Mouse (Mus musculus) testis, postnatal 14 days (tissue): ENCODE measurements around the gene Wnt7b.

Source experiments
- DNase-seq: peaks from one replicate; pipeline ENCODE4 v3.0.0; 2021; ENCODE audit warnings: low spot score

Wnt7b gene

GRCm38 (mm10) chr15:85569995-85570734 lies 12.1 kb downstream of the Wnt7b start:
- DNase-seq = no peak

DNA sequence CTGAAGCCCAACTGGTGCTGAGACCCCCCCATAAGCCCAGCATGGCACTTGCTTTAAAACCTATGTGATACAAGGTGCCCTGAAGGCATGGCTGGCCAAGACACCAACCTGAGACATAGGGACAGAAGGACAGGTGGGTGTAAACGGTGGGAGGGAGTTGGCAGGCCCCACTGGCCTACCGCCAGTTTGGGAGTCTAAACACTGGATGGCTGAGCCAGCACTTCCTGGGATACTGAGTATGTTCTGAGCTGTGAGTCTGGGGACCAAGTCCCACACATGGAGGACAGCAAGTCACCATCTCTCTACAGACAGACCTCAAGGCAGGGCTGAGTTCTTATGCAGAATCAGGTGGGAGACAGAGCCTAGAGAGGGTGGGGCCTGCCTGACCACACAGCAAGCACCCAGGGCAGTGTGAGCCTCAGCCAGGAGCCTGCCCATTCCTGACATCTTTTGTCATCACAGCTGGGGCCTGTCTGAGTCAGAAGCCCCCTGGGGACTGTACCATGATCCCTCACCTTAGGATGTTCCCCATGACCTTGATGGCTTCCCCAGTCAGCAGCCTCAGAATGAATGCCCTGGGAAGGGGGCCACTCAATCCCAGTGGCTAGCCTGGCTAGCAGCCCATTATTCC lies 13.0 kb downstream of the Wnt7b start:
- no peak for DNase-seq

DNA sequence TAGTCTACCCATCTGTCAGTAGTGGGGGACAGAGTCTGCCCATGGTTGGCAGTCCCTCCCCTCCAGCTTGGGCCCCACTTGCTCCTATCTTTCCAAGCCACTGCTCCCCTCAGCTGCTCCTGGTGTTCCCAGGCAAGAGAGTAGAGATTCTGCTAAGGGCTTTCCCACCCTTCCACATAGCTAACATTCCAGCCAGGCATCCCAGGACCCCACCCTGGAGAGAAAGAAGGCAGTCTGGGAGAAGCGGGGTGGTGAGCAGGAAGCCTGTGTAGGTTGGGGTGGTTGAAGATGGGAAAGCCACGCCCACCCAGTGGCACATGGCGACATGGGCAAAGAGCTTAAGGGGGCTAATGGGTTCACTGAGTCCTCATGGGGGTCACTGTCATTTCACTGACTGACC lies 13.9 kb downstream of the Wnt7b start:
- no peak for DNase-seq

DNA sequence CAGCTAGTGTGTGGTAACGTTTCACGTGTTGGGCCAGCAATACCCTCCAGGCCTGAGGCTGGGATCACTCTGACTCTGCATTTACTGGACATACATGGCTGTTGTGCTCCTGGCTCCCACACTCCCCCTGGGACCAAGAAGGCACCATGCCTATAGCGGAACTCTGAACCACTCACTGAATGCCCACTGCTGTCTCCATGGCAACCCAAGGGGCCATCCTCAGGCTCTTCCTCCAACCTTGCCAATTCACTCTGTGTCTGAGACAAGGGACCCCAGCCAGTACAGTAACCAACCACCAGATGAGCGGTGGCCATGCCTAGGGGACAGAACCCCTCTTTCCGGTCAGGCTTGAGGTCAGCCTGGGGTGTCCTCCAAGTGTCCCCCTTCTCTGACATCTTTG lies 17.3 kb downstream of the Wnt7b start:
- no peak for DNase-seq

- no peak for DNase-seq
Measured at GRCm38 (mm10) chr15:85564034-85564769, 18.1 kb downstream of the Wnt7b start.

DNA sequence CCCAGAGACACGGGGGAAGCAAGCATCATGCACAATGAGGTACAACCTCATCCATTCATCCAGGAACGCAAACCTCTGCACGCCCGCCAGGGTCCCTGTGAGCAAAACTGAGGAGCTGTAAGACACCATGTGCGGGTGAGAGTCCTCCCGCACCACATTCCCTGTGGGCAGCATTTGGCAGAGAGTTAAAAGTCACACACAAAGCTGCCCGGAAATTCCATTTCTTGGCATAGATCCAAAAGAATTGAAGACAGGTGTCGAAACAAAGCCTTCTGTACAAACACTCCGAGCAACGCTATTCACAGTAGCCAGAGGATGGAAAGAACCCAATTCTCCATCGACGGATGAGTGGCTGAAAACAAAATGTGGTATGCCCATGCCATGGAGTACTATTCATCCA lies 20.3 kb downstream of the Wnt7b start:
- no peak for DNase-seq

- no peak for DNase-seq
Measured at GRCm38 (mm10) chr15:85560830-85561229, 21.4 kb downstream of the Wnt7b start.

GRCm38 (mm10) chr15:85558840-85559540 lies 23.3 kb downstream of the Wnt7b start:
- DNase-seq = no peak

DNA sequence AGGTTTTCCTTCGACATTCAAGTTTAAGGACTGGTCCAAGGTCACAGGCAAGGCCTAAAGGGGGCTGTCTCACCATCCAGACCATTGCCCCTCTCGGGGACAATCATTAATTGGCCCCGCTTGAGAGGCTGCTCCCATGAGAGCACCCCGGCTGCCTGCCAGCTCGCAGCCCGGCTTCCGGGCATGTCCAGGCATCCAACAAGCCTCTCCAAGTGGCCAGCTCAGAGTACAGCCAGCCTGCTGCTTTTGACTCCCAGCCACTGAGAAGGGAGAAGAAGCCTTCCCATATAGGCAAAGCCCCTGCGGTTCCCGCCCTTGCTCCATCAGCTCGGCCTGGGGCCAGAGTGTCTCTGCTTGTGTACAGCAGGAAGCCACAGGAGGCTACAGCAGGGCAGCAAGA lies 26.5 kb downstream of the Wnt7b start:
- DNase-seq = no peak

- no peak for DNase-seq
Measured at GRCm38 (mm10) chr15:85553421-85553820, 28.9 kb downstream of the Wnt7b start.

DNA sequence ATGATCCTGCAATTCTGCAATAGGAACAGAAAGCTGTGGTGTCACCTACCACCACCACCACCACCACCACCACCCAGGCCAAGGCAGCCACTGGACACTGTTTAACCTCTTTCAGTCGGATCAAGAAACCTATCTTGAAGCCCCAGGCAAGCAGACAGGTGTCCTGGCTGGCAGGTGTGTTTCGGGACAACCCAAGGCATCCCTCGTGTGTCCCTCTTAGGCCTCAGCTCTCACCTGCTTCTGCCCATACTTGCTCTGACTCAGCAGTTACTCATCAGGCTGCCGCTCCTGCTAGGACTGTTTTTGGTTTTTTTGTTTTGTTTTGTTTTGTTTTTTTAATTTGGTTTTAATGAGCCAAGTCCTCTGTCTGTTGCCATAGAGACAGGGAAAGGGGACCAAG lies 35.8 kb downstream of the Wnt7b start:
- no peak for DNase-seq

- no peak for DNase-seq
Measured at GRCm38 (mm10) chr15:85545369-85545768, 36.9 kb downstream of the Wnt7b start.

DNA sequence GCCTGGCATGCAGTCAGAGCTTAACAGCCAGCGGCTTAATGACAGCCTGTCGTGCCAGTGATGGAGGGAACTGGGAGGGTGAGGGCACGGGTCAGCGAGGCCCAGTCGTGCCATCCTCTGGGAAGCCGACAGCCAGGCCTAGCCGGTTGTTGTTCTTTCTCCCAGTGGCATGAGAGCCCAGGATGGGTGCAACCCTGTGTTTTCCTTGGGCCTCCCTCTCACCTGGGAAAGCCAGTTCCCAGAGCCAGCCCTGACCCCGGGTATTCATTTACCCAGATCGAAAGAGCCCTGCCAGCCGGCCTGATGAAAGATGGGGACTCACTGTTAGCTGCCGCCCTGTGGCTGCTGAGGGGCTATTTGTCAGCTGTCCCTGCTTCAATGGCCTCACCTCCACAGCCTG lies 44.1 kb downstream of the Wnt7b start:
- no peak for DNase-seq

GRCm38 (mm10) chr15:85537151-85537550 lies 45.1 kb downstream of the Wnt7b start:
- no peak for DNase-seq

DNA sequence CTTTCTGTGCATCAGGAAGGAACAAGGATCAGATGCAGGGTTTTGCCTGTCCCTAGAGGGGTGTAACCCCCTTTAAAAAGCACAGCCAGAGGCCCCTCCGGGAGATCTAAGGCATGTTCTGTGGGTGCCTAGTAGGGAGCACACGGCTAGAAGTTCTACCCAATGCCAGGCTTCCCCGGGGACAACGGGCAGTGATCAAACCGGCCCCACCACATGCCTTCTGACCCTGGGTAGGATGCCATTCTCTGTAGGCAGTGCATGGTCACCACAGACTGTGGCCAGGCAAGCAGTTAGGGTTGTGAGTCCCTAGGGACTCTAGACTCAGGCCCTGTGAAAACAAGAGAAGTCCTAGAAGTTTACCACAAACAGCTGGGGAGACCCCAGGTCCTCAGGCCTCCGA lies 47.6 kb downstream of the Wnt7b start:
- no peak for DNase-seq

DNA sequence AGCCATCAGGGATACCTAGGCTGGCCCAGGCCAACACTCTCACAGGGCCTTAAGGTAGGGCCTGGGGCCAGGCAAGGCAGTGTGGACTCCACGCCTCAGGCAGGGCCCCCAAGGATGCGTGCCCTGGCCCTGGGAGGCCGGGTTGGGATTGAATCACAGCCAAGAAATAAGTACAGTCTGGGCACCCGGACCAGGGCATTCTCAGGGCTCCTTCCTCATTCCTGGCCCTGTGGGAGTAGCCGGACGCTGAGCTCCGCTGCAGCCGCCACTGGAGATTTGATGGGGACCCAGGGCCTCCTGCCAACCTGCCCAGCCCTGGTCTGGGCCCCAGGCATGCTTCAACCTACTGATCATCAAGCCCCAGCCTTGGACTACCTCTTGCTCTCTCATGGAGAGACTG lies 48.1 kb downstream of the Wnt7b start:
- peak; percentile 37 for DNase-seq

GRCm38 (mm10) chr15:85532063-85532462 lies 50.2 kb downstream of the Wnt7b start:
- DNase-seq = no peak

- no peak for DNase-seq
Measured at GRCm38 (mm10) chr15:85529911-85530310, 52.4 kb downstream of the Wnt7b start.

DNA sequence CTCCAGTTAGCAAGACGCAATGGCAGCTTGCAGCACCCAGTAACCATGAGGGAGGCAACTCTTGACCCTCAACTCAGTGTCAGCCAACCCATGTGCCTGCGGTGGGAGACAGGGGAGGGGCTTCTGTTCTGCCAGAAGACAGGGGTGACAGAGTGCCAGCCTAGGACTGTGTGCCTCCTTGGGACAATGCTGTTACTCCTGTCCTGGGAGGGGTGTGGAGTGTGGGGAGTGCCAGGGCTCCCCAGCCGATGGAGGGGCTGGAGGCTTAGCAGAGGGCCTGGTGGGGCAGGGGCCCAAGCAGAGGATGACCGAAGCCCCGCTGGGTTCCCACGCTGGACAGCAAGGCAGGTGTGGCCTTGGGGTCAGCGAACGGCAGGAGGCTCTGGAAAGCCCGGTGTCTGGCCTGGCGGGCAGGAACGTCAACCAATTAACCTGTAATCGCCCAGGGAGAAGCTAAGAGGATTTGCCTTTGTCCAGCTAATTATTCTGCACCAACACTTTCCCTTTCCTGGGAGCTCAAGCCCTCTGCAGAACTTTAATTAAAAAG lies 57.8 kb downstream of the Wnt7b start:
- DNase-seq = no peak

GRCm38 (mm10) chr15:85523173-85523991 lies 58.9 kb downstream of the Wnt7b start:
- DNase-seq = peak; percentile 52

DNA sequence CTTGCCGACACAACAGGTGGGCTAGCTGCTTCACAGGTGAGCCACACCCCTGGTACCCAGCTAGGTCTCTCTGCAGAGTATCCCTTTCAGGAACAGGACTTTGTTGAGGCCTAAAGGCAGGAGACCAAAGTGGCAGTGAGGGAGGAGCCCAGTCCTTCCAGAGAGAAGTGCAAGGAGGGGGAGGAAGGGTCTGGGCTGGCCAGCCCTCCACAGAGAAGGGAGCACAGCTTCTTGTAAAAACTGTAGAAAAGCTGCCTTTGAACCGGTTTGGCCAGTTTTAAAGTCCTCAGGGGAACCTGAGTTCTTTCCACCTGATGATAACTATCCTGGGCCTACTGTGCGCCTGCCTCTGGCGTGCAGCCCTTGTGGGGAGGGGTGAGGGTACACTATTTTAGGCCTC lies 62.8 kb downstream of the Wnt7b start:
- DNase-seq = no peak
